Mouse (Mus musculus) lung, adult 18-20 months (tissue): ENCODE measurements around the gene Brf1.
A peak's percentile ranks its signal among the peaks of the same experiment; 100 is the strongest.

Experiments
- DNase-seq, 2 experiments: peaks; one replicate each; pipeline ENCODE4 v3.0.0; 2022; ENCODE audit warnings: mixed read lengths in 2 of 2

The Brf1 gene

DNA sequence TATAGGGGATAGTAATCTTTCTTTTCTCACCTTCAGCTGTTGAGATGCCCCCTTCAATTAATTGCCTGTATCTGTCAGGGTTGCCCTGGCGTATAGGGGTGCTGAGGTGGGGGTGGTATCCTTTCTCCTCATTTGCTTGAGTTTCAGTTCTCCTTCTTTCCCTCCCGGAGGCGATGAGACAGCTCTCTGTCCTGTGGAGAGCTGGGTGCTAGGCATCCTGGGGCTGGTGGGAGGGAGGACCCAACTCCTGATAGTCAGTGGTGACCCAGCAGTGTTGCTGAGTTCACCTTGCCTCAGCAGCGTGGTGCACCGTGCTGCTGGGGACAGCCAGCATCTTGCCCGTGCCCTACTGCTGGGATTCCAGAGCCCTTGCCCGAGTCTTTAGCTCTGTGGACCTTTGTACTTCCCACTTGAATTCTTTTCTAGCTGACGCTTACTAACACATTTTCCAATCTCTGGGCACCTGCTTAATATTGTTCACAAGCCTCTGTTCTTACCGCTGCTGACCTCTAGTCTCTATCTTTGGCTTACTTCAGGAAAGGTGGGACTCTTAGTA, 17.0 kb upstream of the Brf1 start:
- no peak for DNase-seq

GRCm38 (mm10) chr12:113016976-113017375, 16.5 kb upstream of the Brf1 start:
- peak in 1 of 2 experiments; percentile 19 for DNase-seq

GRCm38 (mm10) chr12:113015956-113016355, 15.5 kb upstream of the Brf1 start:
- no peak for DNase-seq

- peak; percentile 45 to 52 for DNase-seq
Measured at GRCm38 (mm10) chr12:113014561-113015556, 14.4 kb upstream of the Brf1 start.

DNA sequence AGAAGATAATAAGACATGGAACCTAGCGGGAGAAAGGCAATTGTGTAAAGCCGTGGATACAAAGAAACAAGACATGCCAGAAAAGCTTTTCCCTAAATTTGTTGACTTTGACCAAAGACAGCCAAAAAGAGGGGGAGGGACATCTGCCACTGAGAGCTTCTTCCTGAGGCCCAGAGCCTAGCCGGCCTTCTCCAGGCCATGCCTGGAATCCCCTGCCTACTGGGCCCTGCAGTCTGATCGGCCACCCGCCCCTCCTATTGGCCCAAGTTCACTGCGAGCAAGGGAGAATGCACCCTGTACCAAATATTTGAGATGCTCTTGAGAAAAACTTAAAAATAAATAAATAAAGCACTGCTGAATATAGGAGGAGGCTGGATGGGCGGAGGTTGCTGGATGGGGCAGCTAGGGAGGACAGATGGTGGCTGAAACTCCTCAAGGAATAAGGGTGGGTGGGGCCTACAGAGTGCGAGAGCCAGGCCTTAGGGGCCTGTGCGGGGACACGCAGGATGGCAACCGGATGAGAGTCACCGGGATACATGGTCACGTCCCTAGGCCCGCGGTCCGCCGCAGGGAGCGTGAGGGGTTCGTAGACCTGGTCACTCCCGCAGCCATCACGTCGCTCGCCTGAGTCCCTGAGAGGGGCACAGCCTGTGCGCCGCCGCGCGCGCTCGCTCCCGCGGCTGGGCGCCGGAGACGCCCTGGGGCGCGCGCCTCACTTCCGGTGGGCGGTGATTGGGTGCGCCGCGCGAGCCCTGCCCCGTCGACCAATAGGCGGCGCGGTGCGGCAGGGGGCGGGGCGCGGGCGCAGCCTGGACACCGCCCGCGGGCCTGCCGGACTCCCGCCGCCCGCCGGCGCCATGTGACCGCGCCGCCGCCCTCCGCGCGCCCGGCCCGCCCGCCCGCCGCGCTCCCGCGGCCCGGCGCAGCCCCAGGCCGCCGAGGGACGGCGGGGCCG, 13.4 kb upstream of the Brf1 start, which contains the start of gene Pacs2:
Gene Pacs2 (plus strand): TSS at position 905 of the 955 bp plus-strand sequence.
- peak; percentile 90 to 92 for DNase-seq

- DNase-seq = peak in 1 of 2 experiments; percentile 27
Measured at GRCm38 (mm10) chr12:113013021-113013491, 12.6 kb upstream of the Brf1 start.

DNA sequence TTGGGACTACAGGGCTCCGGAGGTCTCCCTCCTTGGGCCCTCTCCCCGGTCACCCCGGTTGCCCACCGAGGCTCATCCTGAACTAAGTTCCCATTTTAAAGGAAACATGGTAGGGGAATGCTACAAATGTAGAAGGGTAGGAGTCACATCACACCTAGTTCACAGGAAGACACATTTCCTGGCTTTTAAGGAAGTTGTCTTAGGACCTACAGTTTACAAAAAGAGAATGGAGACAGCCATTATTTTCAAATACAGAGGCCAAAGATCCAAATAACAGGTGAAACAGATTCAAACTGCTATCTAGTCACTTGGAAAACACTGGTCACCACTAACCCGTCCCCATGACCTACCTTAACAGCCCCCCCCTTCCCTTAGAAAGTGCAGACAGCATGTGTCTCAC, 11.9 kb upstream of the Brf1 start:
- no peak for DNase-seq

- DNase-seq = peak in 1 of 2 experiments; percentile 16
Measured at GRCm38 (mm10) chr12:113011702-113012360, 11.3 kb upstream of the Brf1 start.

- peak; percentile 80 to 85 for DNase-seq
Measured at GRCm38 (mm10) chr12:113004993-113005392, 4.5 kb upstream of the Brf1 start.

DNA sequence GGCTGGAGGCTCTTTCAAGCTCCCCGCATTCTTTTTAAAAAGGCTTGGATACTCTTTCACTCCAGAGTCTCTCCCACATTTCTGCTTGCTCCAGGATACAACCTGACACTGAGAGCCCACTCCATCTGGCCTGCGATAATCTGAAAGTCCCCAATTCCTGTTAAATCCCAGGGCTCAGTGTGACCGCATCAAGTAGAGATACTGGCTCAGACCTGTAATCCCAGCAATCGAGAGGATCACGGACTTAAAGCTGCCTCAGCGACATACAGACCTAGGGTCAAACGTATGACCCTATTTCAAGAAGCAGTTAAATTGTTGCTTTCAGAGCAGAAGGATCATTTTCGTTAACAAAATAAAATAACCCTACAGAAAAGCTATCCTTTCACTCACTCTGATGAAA, 3.5 kb upstream of the Brf1 start:
- DNase-seq = no peak

GRCm38 (mm10) chr12:113002667-113003066, 2.2 kb upstream of the Brf1 start:
- no peak for DNase-seq

DNA sequence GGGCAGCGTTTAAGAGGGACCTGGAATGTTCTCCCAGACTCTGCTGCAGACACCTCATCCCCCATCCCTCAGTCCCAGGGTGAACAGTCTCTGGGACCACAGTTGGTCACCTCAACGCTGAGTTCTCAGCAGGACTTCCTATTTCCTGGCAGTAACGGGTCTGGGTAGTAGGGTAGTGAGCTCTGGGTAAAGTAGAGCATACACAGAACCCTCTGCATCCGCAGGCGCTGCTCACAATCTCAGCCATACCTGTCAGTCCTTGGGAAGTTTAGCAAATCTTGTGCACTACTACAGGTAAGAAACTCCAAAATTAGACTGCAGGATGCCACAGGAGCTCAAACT, 600 bp upstream of the Brf1 start:
- no peak for DNase-seq

- no peak for DNase-seq
Measured at GRCm38 (mm10) chr12:112999569-113000293, 773 bp downstream of the Brf1 start.

- DNase-seq = no peak
Measured at GRCm38 (mm10) chr12:112994153-112994552, 6.4 kb downstream of the Brf1 start.

GRCm38 (mm10) chr12:112991444-112991843, 9.1 kb downstream of the Brf1 start:
- DNase-seq = no peak

DNA sequence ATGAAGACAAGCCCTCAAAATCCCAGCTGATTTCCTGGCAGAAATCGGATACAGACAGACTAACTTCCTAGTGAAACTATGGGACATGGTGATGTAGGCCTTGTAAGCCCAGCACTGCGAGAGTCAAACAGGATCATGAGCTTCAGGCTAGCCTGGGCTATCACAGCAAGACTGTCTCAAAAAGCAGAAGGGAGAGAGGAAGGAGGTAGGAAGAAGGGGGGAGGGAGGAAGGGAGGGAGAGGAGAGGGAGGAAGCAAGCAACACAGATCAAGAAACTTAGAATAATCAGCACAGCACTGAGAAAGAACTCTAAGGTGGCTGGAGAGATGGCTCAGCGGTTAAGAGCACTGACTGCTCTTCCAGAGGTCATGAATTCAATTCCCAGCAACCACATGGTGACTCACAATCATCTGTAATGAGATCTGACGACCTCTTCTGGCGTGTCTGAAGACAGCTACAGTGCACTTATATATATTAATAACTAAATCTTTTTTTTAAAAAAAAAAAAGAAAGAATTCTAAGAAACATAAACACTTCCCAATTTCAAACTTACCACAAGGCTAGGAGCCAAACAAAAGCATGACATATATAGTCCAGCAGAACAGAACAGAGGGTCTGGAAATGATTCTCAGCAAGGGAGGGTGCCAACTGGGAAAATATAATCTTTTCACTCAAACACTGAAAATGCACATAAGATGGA, 9.6 kb downstream of the Brf1 start:
- no peak for DNase-seq

GRCm38 (mm10) chr12:112987877-112988276, 12.6 kb downstream of the Brf1 start:
- DNase-seq = peak in 1 of 2 experiments; percentile 11

DNA sequence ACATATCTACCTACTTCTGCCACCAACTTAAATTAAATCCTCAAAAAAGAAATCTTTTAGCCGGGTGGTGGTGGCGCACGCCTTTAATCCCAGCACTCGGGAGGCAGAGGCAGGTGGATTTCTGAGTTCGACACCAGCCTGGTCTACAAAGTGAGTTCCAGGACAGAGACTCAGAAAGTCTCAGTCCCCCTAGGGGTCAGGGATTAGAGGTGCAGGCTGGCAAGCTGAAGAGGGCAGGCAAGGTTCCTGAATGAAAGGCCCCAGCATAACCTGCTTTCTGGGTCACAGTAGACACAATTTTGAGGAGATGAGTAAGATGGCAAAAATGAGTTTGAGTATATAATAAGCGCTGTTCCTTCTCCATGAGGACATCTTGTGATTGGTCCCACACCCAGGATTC, 15.2 kb downstream of the Brf1 start:
- DNase-seq = no peak

GRCm38 (mm10) chr12:112982031-112982430, 18.5 kb downstream of the Brf1 start:
- DNase-seq = no peak

GRCm38 (mm10) chr12:112977156-112977555, 23.3 kb downstream of the Brf1 start:
- DNase-seq = no peak
